Mouse (Mus musculus) layer of hippocampus, postnatal 36 days (tissue): ENCODE results near the gene Cacnb3. TPM values are rescaled to one million over a fixed set of nuclear protein-coding genes. Genes with fewer than 3 reads are reported as not detected.
"Not testable (repeated sequence)": the region's sequence is repeated elsewhere in the genome, so short reads cannot be mapped to it uniquely, and the experiment has no call there.

Experiments used
- DNase-seq, 2 experiments: peaks; one replicate each; pipeline ENCODE4 v3.0.0; 2022
- total RNA-seq, 2 experiments: library from RNA; stranded (reverse); gene quantifications; 2 replicates each; pipeline ENCODE4 v1.2.3; 2021

Gene Cacnb3
- total RNA-seq = 100 to 1,000 TPM; 198 to 206 TPM

- no peak for DNase-seq
These were observed at the start of gene Cacnb3 for GRCm38 (mm10) chr15:98630540-98630939. Cacnb3 (plus strand) TSS chr15:98630840.

GRCm38 (mm10) chr15:98582410-98582809, 48.2 kb upstream of the Cacnb3 start:
- DNase-seq = no peak

GRCm38 (mm10) chr15:98582996-98583395, 47.6 kb upstream of the Cacnb3 start:
- DNase-seq = no peak

GRCm38 (mm10) chr15:98585421-98585820, 45.2 kb upstream of the Cacnb3 start:
- no peak for DNase-seq

- not testable (repeated sequence) for DNase-seq
These were observed 44.5 kb upstream of the Cacnb3 start for GRCm38 (mm10) chr15:98586141-98586540.

- DNase-seq = no peak
These were observed 42.9 kb upstream of the Cacnb3 start for GRCm38 (mm10) chr15:98587751-98588150.

GRCm38 (mm10) chr15:98589640-98590336, 40.9 kb upstream of the Cacnb3 start:
- DNase-seq = no peak

- no peak for DNase-seq
These were observed 39.2 kb upstream of the Cacnb3 start for GRCm38 (mm10) chr15:98591396-98591795.

- peak; percentile 40 to 41 for DNase-seq
These were observed 36.4 kb upstream of the Cacnb3 start for GRCm38 (mm10) chr15:98594193-98594592.

GRCm38 (mm10) chr15:98595049-98595448, 35.6 kb upstream of the Cacnb3 start:
- no peak for DNase-seq

- DNase-seq = no peak
These were observed 34.0 kb upstream of the Cacnb3 start for GRCm38 (mm10) chr15:98596609-98597008.

GRCm38 (mm10) chr15:98600036-98600709, 30.5 kb upstream of the Cacnb3 start:
- DNase-seq = no peak

GRCm38 (mm10) chr15:98601832-98602190, 28.8 kb upstream of the Cacnb3 start:
- no peak for DNase-seq

GRCm38 (mm10) chr15:98602191-98602881, 28.3 kb upstream of the Cacnb3 start:
- DNase-seq = no peak

- no peak for DNase-seq
These were observed 27.6 kb upstream of the Cacnb3 start for GRCm38 (mm10) chr15:98602921-98603458.

- DNase-seq = no peak
These were observed 26.5 kb upstream of the Cacnb3 start for GRCm38 (mm10) chr15:98604041-98604575.

- no peak for DNase-seq
These were observed 24.5 kb upstream of the Cacnb3 start for GRCm38 (mm10) chr15:98606051-98606536.

GRCm38 (mm10) chr15:98606739-98607138, 23.9 kb upstream of the Cacnb3 start:
- no peak for DNase-seq

- DNase-seq = no peak
These were observed 23.1 kb upstream of the Cacnb3 start for GRCm38 (mm10) chr15:98607557-98607956.

GRCm38 (mm10) chr15:98608058-98608783, 22.4 kb upstream of the Cacnb3 start:
- no peak for DNase-seq

- no peak for DNase-seq
These were observed 21.8 kb upstream of the Cacnb3 start for GRCm38 (mm10) chr15:98608784-98609250.
